Mouse (Mus musculus): ENCODE data around the gene Prpf40b.

Prpf40b gene

DNA sequence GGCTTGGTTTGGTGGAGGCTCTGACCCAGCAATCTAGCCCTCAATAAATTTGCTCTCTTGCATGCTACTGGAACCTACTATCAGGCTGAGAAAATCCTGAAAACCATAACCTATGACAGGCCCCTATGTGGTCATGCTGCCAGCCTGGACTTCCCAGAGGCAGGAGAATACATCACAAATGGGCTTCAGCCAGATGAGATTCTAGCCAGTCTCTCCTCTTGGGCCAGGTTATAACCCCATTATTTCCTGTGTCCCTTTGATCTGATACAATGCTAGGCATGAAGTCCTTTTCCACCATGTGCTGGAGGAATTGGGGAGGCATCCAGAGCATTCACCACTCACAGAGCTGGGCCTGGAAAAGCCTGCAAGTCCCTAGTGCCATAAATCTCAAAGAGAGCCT, 37.2 kb downstream of the Prpf40b start:
- no peak for DNase-seq (ENCODE audit: low read depth, low spot score)

DNA sequence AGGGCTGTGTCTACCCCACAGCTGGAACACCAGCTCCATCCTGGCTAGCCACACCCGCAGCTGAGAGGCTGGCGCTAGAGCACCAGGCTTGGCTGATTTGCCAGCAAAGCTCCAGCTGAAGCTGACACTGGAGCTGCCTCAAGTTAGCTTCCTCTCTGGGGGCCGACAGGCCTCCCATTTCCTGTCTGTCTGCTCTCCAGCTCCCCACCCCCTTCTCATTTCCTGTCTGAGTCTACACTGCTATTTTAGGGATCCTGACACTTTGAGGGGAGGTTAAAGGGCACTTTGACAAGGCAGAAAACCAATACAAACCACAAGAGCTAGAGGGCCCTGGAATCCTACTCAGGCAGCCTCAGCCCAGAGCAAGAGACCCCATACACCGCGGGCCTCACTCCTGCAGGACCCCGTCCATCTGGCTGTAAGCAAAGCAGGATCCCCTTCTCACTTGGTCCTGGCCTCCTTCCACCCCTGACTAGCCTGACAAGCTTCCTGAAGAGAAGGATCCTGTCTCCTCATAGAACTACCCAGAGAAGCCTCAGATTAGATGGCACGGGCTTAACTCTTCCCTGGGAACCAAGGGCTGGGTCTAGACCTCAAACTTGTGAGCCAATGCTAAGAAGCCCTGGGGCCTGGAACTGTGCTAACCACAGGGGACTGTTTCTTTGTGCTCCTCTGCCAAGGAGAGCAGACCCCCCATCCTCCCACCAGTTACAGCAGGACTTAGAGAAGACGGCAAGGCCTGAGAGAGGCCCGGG, 38.2 kb downstream of the Prpf40b start:
- no peak for DNase-seq (ENCODE audit: low read depth, low spot score)

DNA sequence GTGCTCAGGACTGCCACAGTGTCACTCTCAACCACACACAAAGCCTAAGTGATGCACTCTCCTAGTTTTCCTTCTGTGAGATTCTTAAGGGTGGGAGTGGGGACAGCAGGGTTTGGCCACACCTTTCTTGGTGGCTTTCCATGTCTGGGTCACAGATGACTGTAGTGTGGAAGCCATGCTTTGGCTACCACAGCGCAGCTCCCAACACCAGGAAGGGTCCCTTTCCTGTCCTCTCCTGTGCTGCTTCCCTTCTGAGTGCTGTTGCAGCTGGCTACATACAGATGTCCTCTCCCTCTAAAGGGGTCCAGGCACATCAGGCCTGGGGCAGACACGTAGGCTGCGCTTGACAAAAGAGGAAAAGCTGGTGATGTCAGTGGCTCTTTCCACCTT, 38.8 kb downstream of the Prpf40b start:
- DNase-seq (ENCODE audit: low read depth, low spot score), result no peak

DNA sequence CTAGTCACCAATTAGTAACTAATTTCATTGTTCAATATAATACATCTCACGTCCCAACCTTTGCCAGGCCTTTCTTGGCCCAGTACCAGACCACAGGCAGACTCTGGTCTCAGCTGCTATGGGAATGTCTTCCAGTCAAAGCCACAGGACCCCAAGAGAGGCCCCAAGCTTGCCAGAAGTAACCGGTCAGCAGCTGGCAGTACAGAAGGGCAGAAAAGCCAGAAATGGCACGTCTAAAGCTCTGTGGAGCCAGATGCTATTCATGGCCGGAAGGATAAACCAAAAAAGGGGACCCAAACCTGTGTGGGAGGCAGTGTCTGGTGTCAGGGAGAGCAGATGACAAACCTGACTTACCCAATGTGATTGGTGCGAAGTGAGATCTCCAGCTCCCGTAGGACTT, 39.6 kb downstream of the Prpf40b start:
- DNase-seq (ENCODE audit: low read depth, low spot score), result no peak

DNA sequence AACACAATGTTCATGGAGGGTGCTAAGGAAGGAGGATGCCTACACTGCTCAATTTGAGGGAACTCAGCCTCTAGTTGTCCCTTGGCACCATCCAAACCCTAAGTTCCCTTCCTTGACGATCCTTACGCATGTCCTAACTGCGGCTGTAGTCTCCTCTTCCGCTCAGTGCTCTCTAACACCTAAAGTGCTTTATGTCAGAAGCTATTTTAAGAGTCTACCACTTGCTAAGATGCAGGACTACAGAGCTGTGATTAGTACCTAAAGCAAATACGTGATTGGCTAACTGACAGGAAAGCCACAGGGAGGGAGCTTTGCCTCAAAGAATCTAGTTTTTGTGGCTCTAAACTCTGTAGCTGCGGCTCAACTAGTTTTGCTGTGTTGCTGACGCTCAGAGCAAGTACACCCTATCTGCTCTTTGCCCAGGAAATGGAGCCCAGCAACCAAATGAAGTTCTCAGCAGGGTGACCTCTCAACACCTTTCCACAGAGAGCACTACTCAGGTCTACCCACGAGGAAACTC, 41.0 kb downstream of the Prpf40b start:
- no peak for DNase-seq (ENCODE audit: low read depth, low spot score)

DNA sequence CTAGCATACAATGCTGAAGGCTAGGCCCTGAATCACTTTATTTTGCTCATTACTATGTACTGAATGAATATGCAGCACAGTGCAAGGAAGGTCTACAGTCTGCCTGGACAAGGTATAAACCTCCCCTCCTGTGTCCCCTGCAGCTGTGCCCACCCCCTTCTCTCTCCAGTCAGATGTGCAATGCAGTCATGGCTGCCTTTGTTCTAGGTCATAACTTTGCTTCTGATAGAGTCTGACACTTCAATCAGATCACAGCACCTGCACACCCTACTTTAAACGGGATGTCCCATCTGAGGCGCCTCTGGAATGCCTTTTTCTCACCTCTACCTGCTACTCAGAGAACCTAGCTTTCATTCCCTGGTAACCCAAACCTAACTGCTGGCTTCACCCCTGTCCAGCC, 44.0 kb downstream of the Prpf40b start:
- no peak for DNase-seq (ENCODE audit: low read depth, low spot score)

DNA sequence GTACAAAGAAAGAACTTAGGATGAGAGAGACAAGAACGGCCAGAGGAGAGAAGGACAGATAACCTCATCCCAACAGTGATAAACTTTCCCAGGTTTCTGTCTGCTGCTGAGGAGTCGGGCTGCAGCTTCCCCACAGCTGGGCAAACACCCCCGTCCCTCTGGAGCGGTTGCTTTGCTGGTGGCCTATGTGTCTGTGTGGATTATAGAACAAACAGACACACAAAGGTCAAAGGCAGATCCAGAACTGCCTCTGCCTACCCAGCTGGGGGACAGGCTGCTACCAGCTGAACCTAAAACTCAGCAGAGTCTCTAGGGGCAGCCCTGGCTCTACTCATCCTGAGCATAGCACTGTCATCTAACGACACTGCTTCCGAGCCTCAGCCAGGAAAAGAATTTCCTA, 44.8 kb downstream of the Prpf40b start:
- DNase-seq (ENCODE audit: low read depth, low spot score), result no peak

DNA sequence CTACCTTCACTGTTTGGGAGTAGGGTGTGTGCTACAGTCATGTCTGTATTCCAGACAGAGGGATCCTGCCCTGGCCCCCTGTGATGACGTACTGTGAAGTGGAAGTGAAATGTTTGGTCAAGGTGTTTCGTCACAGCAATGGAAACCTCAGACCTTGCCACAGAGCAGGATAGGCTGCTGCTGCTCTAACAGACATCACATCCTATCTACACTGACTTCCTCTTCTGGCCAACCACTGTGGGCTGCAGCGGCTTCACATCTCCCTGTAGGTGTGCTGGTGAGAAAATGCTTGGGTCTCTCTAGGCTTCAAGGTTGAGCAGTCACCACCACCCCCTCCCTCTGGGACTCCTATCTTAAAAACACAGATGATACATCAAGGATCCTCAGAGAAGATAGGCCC, 46.2 kb downstream of the Prpf40b start:
- DNase-seq (ENCODE audit: low read depth, low spot score), result no peak

DNA sequence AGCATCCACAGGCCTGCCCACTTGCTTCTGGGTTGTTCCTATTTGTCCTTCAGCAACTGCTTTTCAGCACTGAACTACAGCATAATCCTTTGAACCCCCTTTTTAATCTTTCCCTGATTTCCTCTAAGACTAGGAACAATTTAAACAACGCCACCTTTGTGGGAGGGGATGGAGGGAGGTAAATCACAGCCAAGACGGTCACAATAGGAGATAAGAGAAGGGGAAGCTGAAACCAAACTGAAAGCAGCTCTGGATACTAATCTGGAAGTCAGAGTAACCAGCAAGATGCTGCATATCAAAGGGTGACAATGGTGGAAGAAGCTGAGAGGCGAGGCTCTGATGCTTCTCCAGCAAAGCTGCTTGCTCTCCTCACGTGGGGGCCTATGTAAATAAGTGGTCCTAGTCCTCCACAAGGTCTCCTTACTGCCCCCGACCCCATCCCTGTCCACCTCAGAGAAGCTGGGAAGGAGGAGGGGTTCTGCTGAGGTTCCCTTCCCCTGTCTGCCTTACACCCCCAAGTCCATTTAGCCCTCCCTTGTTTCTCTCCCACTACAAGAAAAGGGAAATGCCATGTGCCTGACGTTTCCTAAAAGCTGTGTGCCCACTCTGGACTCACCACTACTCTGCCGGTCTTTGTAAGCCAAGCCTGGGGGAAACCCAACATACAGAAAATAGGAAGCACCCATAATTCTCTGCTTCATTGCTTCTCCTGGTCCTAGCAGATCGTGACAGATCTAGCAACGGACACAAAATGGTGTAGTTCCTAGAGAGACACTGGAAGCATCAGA, 47.5 kb downstream of the Prpf40b start:
- no peak for DNase-seq (ENCODE audit: low read depth, low spot score)

DNA sequence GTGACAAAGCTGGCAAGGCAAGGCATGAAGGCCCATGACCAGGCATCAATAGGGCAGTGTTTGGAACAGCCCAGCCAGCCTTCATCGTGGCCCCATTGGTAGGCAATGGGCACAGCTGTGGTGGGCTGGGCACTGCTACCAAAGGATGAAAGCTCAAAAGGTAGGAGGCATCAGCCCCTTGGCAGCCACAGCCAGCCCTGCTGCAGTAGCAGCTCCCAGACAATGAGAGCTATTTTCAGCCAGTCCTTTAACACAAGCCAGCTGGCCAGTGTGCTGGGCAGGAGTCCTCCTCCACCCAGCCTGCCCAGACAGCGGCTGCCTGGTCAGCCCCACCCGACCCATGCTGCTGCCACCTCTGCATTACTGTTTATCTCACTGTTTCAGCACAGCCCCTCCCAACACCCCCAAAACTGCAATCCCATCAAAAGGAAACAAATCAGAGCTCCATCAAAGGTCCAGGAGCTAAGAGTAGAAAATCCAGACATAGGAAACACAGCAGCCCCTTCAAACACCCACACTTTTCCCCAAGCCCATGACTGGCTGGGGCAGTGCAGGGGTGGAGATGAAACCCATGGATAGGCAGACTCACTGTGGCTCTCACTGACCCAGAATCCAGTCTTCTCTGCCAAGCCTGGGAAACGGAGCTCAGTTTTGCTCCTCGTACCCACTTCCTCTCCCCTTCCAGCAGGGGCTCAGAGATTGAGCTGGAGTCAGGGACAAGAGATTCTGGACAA, 48.7 kb downstream of the Prpf40b start:
- DNase-seq (ENCODE audit: low read depth, low spot score), result no peak

DNA sequence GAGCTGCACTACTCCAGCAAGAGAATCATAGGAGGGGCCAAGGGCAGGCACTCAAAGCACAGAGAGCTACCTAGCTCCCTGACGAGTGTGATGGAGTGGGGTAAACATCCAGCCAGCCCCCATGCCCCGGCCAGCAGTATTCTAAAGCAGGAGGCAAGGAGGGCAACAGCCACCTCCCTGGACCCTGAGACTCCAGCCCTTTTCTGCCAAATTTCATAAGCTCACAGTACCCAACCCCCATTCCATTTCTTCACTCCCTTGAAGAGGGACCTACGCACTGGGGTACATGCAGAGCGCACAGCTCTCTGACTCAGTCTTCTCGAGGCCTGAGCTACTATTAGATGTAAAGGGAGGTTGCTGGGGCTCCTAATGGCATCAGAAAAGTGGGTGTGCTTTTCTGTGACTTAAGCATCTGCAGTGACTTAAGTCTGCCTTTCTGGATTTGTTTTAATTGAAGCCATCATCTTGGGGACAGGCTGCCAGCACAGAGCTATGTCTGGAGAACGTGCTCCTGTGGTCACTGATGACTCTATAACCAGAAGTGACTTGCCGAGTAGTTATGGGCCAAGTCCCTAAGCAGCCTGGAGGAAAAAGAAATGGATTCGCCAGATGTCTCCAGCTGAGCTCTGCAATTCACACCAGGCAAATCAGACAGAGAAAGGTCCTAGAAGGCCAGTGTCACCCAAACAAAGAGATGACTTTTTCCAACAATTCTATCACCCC, 49.4 kb downstream of the Prpf40b start:
- no peak for DNase-seq (ENCODE audit: low read depth, low spot score)

DNA sequence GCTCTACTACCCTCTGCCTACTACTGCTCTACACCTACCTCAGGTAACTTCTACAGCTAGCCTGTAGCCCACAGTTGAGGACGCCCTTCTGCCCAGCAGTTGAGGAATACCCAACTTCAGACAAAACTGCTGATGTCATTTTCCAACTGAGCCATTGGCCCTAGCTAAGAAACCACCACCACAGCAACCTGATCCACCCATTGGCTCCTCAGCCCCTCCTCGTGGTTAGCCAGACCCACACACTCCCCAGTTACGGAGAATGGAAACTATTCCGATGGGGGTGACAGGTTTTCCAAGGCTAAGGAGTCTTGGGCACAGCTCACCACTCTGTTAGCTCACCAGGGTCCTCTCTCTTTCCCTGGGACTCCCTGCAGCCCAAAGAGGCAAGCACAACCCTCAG, 50.1 kb downstream of the Prpf40b start:
- no peak for DNase-seq (ENCODE audit: low read depth, low spot score)

DNA sequence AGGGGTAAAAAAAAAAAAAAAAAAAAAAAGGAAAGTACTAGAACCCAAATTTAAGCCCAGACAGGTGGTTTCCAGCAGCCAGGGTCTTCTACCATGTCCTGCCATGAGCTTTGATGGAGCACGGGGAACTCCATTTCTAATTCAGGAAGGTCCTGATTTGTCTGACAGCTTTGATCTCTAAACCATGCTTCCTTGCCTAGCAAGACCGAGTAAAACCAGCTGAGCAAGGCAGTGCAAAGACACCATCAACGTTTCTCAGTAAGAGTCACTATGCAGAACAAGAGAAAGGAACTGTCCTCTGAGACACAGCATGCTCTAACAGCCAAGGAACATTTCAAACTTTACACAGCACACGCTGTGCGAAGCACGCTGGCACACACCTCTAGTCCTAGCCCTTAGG, 56.7 kb downstream of the Prpf40b start:
- DNase-seq (ENCODE audit: low read depth, low spot score), result no peak

DNA sequence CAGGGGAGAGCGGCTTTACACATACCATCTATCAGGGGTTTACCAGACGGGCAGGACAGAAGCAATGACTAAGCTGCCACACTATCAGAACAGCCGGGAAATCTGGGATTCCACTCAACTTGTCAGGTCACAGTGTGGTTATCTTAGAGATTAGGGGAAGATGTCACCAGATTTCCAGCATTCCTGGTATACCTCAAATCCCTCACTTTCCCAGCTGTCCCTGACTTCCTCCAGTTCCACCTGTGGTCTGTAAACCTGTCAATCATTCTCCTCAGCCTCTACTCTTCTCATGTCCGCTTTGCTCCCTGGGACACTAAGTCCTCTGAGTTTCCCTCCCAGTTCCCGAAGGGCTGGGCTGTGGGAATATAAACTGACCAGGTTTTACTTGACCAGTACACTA, 57.4 kb downstream of the Prpf40b start:
- no peak for DNase-seq (ENCODE audit: low read depth, low spot score)

DNA sequence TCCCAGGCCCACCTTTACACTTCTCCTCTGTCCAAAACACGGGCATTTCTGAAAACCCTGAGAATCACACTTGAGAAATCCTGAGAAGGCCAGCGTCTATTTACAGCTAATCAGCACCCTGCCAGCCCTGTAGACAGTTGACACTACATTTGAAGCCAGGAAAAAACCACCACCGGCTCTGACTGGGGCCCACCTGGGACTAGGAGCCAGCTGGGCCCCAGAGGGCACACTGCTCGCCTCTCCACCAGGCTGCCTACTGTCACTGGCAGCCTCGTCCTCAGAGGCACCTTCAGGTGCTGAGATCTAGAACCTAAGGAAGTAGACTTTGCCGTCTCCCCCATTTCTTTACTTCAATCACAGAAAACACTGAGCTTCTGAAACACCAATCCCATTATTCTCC, 60.8 kb downstream of the Prpf40b start:
- DNase-seq (ENCODE audit: low read depth, low spot score), result no peak

DNA sequence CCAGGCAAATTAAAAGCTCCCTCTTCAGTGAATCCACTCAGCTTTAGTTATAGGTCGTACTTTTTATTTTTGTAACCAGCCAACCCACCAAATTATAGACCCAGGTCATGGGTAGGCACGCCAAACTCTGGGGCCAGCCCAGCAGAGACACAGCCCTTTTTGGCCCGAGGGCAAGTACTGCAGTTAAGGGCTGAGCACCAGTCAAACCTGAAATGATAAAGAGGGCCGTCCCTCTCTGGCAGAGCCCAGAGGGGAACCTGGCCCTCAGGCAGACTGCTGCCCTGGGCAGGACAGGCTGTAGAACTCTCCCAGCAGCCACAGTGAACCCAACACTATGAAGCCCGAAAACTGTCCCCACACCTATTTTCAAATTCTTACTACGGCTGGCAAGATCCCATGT, 61.6 kb downstream of the Prpf40b start:
- no peak for DNase-seq (ENCODE audit: low read depth, low spot score)

DNA sequence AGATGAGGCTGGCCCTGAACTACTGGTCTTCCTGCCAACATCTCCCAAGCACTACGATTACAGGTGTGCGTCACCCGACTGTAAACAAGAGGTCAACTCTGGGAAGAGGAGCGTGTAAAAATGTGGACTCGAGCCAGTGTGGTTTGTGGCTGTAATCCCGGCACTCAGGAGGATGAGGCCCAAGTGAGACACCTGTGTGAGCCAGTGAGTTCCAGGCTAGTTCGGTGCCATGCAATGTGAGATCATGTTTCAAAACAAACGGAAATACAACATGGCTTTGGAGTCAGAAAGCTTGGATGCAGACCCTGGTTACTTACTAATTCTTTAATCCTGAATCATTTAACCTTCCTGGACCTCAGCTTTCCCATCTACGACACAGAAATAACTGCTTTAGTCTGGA, 64.1 kb downstream of the Prpf40b start:
- no peak for DNase-seq (ENCODE audit: low read depth, low spot score)

DNA sequence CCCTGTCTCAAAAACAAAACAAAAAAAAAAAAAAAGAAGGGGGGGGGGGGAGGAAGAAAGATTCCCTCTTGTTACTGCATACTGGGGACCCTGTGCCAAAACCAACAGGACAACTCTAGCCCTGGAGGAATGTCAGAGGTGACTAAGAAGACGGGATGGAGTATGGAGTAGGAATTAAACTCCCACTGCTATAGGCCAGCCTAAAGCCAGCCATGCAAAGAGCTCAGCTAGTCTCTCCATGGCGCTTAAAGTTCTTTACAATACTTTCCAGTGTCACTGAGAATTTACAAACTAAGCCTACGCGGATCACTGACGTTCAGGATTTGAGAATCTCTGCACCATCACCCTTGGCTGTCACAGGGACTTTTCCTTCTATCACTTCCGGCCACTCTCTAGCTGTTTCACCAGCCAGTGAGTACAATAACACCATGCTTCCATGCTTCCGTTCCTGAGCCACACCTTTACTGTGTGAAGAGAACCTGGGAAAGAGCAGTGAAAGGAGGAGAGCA, 69.2 kb downstream of the Prpf40b start:
- DNase-seq (ENCODE audit: low read depth, low spot score), result no peak

DNA sequence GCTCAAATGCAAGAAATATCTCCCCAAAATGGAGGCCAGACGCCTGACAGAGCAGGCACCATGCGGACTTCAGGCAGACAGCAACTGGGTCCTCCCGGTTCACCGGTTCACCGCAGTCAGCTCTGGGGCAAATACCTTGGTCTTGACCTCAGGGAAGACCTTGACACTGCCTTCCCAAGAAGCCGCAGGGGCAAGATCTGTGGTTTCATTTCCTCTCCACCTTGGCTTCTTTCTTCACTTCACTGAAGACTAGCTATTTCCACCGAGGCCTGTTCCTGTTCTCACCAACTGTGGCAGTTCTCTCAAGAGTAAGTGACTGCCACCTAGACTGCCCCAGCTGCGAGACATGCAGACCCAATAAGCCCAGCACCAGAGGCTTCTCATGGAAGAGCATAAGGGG, 70.0 kb downstream of the Prpf40b start:
- no peak for DNase-seq (ENCODE audit: low read depth, low spot score)

Data from brain, embryonic 18.5 days (tissue).